Mouse (Mus musculus): Measurements from ENCODE around the gene Vamp9.
A peak's percentile ranks its signal among the peaks of the same experiment; 100 is the strongest.

Gene Vamp9

GRCm38 (mm10) chr5:99906181-99906956 lies at the start of gene Vamp9:
Vamp9 (plus strand) TSS chr5:99906254.
- DNase-seq (ENCODE audit: low spot score in 2 of 2) = peak; percentile 89 to 93

DNA sequence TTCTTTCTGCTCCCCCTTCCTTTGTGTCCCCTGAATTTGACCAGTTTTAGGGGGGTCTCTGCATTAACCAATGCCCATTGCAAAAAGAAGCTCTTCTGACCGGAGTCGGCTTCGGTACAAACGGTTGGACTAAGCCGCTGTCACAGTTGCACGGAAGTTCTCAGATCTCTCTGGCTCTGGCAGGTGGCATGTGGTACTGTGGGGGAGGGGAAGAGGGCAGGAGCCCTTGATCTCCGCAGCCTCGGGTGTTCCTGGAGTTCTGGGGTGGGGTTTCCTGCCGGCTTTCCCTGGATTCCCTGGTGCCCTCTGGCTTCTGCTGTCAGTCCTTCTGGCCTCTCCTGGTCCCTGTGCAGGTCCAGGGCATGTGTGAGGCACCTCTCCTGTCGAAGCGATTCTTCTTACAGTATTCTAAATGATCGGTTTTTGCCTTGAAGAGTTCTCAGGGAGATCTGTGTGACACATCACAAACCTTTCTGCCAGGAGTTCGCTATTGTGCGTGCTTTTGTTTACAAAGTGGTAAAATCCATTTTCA lies 48.9 kb upstream of the Vamp9 start:
- no peak for DNase-seq (ENCODE audit: low spot score in 2 of 2)

GRCm38 (mm10) chr5:99859637-99860433 lies 46.2 kb upstream of the Vamp9 start:
- DNase-seq (ENCODE audit: low spot score in 2 of 2) = no peak

DNA sequence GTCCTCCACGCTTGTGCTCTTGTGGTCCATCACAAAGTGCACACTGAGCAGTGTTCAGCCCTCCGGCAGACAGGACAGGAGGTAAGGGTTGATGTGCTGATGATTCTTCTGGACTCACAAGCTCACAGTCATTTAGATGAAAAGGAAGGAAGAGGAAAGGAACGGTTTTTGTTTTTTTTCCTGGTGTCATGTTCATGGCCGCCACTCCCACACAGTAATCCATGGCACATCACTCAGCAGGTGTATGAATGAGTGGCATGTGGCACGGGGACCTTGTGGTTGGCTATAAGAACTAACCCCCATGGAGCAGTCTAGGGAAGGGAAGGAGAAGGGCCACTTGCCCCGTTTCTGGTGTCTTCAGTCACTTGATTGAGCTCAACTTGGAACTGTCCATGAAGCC lies 44.2 kb upstream of the Vamp9 start:
- no peak for DNase-seq (ENCODE audit: low spot score in 2 of 2)

DNA sequence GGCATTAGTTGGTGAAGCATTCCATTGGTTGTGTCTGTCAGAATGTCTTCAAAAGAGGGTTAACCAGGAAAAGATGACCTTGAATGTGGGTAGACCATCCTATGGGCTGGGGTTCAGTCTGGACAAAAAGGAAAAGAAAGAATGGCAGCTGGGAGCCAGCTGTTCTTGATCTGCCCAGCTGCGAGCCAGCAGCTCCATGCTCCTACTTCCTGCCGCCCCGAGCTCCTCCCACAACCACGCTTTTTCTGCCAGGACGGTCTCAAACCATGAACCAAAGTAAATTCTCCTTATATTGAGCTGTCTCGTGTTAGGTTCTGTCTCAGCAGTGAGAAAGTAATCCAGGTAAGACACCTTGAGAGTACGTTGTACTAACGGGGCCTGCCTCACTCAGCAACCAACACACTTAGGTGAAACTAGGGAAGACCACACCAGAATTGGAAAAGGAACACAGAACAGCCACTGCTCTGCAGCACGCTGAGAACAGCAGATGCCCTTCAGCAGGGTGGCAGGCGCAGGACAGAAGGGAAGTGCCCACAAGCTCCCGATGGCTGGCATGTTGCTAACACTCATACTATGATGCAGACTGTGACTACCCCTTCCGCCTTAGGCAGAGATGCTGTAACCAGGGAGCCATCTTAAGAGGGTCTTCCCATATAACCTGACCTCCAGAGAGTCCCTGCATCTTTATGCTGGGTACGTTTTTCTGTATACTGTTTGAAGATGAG lies 42.2 kb upstream of the Vamp9 start:
- DNase-seq (ENCODE audit: low spot score in 2 of 2) = no peak

- no peak for DNase-seq (ENCODE audit: low spot score in 2 of 2)
Measured at GRCm38 (mm10) chr5:99865779-99866178, 40.3 kb upstream of the Vamp9 start.

DNA sequence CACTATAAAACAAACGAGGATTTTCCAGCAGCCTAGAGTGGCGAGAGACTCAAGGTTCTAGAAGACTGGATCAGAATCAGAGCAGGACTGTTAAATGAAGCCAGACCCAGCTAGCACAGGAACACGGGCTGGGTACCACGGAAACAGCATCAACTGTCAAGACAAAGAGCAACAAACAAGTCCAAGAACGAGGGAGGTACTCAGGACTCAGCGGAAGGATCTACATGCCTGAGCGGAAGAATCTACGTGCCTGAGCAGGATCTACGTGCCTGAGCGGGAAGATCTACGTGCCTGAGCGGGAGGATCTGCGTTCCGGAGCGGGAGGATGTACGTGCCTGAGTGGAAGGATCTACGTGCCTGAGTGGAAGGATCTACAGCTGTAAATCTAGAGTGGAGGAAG lies 37.8 kb upstream of the Vamp9 start:
- no peak for DNase-seq (ENCODE audit: low spot score in 2 of 2)

GRCm38 (mm10) chr5:99868923-99869322 lies 37.1 kb upstream of the Vamp9 start:
- DNase-seq (ENCODE audit: low spot score in 2 of 2) = no peak

- DNase-seq (ENCODE audit: low spot score in 2 of 2) = no peak
Measured at GRCm38 (mm10) chr5:99877565-99877964, 28.5 kb upstream of the Vamp9 start.

- no peak for DNase-seq (ENCODE audit: low spot score in 2 of 2)
Measured at GRCm38 (mm10) chr5:99882441-99882840, 23.6 kb upstream of the Vamp9 start.

DNA sequence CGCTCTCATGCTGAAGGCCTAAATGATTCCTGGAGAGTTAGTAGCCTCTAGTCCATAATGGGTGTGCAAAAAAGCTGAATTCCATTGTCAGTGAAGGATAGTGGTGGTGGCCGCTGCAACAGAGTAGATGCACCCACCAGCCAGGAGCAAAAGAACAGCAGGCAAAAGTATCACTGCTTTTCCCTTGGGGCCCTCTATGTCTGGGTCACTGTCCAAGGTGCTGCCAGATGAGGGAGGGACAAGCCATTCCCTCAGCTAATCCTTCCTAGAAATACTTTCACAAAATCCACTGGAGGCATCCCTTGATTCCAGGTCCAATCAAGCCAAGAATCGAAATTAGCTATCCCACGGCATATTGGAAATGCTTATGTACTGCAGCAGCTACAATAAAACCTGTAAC lies 22.0 kb upstream of the Vamp9 start:
- no peak for DNase-seq (ENCODE audit: low spot score in 2 of 2)

DNA sequence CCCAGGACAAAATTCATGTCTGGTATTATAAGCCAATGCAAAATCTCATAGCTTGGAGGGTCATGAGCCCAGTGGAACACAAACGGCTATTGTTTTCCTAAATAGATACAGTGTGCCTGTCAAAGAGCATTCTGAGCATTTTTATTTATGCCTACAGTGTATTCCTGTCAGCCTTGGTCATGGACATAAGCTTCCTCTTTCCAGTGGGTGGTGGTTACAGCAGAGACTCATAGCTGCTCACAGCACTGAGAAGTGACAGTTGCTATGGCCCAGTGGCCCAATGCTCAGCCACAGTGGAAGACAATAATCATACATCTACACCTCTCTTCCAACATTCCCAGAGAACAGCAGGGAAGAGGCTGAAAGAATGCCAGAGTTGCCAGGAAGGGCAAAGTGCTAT lies 18.9 kb upstream of the Vamp9 start:
- DNase-seq (ENCODE audit: low spot score in 2 of 2) = no peak

GRCm38 (mm10) chr5:99891516-99892441 lies 14.3 kb upstream of the Vamp9 start:
- peak; percentile 53 to 63 for DNase-seq (ENCODE audit: low spot score in 2 of 2)

- DNase-seq (ENCODE audit: low spot score in 2 of 2) = peak; percentile 27 to 66
Measured at GRCm38 (mm10) chr5:99900041-99900440, 6.0 kb upstream of the Vamp9 start.

DNA sequence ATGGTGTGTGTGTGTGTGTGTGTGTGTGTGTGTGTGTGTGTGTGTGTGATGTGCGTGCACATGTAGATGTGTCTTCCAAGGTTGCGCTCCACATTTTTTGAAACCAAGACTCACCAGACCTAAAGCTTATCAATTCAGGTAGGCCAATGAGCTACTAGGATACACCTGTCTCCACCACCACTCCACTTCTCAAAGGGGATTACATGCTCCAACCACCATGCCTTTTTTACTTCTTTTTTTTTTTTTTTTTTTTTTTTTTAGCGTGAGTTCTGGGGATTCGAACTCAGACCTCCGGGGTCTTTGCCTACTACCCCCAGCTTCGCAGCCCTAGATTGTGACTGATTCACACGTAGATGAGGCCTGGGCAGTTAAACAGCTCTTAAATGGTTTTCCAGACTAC lies 323 bp upstream of the Vamp9 start:
- no peak for DNase-seq (ENCODE audit: low spot score in 2 of 2)

DNA sequence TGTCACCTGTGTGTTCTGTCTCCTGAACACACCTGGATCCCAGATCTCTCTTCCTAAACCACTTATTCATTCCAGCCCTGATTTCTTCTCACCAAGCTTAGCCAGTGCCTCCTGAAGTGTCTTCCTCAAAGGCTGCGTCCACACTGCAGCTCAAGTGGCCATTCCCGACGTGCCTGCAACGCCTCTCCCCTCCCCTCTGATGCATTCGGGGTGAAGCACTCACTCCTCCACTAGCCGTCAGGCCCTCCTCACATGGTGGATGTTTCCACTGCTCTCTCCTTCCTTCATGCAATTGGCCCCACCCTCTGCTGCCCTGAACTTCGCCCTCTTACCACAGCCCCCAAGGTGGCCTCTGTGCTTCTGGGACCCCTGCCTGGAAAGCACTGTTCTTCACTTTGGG lies 9.4 kb downstream of the Vamp9 start:
- no peak for DNase-seq (ENCODE audit: low spot score in 2 of 2)

DNA sequence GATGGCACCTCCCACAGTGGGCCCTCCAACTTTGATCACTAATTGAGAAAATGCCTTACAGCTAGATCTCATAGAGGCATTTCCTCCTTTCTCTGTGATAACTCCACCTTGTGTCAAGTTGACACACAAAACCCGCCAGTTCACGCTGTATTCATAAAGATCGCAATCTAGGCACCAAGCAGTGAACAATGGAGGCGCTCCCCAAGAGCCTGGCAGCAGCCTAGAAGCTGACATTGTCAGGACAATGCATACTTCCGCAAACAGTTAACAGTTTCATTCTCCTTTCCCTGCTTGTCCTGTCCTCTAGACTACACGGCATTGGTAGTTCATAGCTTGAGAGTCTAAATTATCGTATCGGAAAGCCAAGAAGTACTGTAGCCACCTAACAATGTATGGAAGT lies 16.0 kb downstream of the Vamp9 start:
- DNase-seq (ENCODE audit: low spot score in 2 of 2) = no peak

DNA sequence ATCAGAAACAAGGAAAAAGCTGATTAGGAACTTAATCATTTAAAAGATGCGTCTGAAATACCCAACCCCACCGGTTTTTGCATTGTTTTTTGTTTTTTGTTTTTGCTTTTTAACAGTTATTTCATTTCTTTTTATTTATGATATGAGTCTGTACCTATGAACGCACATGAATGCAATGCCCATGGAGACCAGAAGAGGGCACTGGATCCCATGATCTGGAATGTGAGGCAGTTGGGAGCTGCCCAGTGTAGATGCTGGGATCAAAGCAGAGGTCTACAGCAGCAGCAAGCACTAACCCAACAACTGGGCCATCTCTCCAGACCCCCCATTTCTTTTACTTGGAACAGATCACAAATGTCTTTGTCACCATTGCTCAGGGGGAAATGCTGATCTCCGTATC lies 21.9 kb downstream of the Vamp9 start:
- no peak for DNase-seq (ENCODE audit: low spot score in 2 of 2)

- no peak for DNase-seq (ENCODE audit: low spot score in 2 of 2)
Measured at GRCm38 (mm10) chr5:99931910-99932309, 25.9 kb downstream of the Vamp9 start.

DNA sequence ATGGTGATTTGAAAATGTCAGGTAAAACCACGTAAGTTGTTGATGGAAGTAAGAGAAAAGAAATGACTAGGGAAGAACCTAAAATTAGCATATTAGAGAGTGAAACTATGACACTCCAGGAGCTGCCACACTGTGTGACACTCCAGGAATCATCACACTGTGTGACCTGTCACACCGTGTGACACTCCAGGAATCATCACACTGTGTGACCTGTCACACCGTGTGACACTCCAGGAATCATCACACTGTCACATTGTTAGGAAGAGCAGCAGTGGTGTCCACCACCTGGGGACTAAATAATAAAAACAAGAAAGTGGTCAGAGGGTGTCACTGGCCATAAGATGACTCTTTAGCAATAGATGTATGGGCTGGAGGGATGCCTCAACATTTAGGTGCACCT lies 33.4 kb downstream of the Vamp9 start:
- DNase-seq (ENCODE audit: low spot score in 2 of 2) = no peak

DNA sequence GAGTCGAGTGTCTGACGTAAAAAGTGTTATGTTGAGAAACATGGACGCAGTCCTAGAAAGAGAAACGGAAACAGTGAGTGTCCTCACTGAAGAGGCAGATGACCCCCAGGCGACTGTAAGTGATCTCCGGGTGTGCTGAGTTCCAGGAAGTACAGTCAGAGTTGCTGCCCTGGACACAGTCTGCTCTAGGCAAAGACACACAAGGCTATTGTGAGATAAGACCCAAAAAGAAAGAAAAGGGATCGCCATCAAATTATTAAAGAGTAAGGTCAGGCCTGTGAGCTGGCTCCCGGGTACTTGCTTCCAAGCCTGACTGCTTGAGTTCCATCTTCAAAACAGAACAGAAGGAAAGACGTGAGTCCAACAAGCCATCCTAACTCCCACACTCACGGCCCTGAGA lies 35.2 kb downstream of the Vamp9 start:
- DNase-seq (ENCODE audit: low spot score in 2 of 2) = no peak

Measured in frontal cortex, postnatal 10 days (tissue).